8 mouse cellular contexts compared by ENCODE assay signal in the genomic region with DNA sequence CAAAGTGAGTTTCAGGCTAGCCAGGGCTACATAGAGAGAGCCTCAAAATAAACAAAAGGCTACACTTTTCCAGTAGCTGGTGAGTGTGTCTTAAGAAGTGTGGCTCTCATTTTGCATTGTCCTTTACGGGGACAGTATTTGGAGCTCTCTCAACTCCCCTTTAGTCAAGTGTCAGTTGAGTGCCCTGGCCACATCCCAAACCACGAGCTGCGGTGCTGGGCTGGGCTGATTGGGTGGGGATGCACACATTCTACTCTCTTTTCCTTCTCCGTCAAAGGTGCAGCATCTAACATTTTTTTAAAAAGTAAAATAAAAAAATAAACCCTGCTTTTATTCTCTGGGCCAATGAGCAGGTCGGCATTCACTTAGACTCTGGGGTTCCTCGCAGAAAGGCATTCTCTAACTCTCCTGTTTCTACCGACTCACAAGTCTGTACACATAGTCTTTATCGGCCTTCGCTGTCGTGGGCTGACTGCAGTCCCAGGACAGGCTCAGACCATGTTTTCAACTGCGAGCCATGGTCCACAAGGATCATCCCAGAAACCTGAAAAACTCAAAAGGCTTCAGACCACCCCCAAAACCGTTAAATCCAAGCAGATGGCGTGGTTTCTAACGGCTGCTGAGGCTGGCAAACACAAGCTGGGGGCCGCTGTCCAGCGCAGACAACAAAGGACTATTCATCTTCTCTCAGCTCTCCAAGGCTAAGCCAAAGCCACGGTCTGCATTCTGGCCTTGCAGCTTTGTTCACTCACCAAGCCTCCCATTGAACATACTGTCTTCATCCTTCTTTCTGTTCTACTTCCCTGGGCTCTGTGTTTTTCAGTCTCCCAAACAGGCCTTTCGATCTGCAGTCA.
DNase-seq lines count a peak whose midpoint lies in the region; ATAC-seq lines count a peak whose summit lies in the region.

No protein-coding gene starts in this region.

- ATAC-seq in hindbrain, embryonic 13.5 days (ENCODE audit: low FRiP score): peak; percentile 79
- ATAC-seq in midbrain, embryonic 15.5 days (replicated peaks): peak; percentile 69
- no peak for ATAC-seq in kidney, embryonic 14.5 days (ENCODE audit: low FRiP score, low TSS enrichment)

- no peak overlapping the region for H3K4me3 ChIP-seq in hindbrain, embryonic 13.5 days
- no peak overlapping the region for H3K4me3 ChIP-seq in midbrain, embryonic 15.5 days
- no peak overlapping the region for H3K4me3 ChIP-seq in heart, embryonic 10.5 days
- no peak overlapping the region for H3K4me3 ChIP-seq in kidney, embryonic 14.5 days (ENCODE audit: low read length)

- H3K27ac ChIP-seq in hindbrain, embryonic 13.5 days: peak overlapping the region; percentile 80
- H3K27ac ChIP-seq in midbrain, embryonic 15.5 days: peak overlapping the region; percentile 62
- H3K27ac ChIP-seq in heart, embryonic 10.5 days: no peak overlapping the region
- H3K27ac ChIP-seq in kidney, embryonic 14.5 days (ENCODE audit: low read depth, low read length): no peak overlapping the region

- peak; percentile 91 for DNase-seq in heart, adult 11 months
- no peak for DNase-seq in heart, postnatal 14 days
- peak; percentile 30 for DNase-seq in brain, embryonic 18.5 days (ENCODE audit: low read depth, low spot score)
- no peak for DNase-seq in heart, embryonic 10.5 days (ENCODE audit: low spot score)
- DNase-seq in ovary, adult 18-20 months (ENCODE audit: low spot score): no peak

- H3K9me3 ChIP-seq in hindbrain, embryonic 13.5 days: no peaks in the 10 kb centered on the region
- no peaks in the 10 kb centered on the region for H3K9me3 ChIP-seq in midbrain, embryonic 15.5 days
- no peaks in the 10 kb centered on the region for H3K9me3 ChIP-seq in heart, embryonic 10.5 days
- no peaks in the 10 kb centered on the region for H3K9me3 ChIP-seq in kidney, embryonic 14.5 days (ENCODE audit: control insufficient read depth, low read length)

- no peaks in the 10 kb centered on the region for H3K27me3 ChIP-seq in hindbrain, embryonic 13.5 days
- H3K27me3 ChIP-seq in midbrain, embryonic 15.5 days (replicated peaks): no peaks in the 10 kb centered on the region
- H3K27me3 ChIP-seq in heart, embryonic 10.5 days (ENCODE audit: insufficient read depth, poor library complexity, severe bottlenecking): no peaks in the 10 kb centered on the region
- H3K27me3 ChIP-seq in kidney, embryonic 14.5 days (ENCODE audit: control insufficient read depth, insufficient read depth, low read length): no peaks in the 10 kb centered on the region

- 28% methylated on average over 18 of the region's 18 CpGs for WGBS in hindbrain, embryonic 13.5 days
- WGBS in midbrain, embryonic 15.5 days: 21% methylated on average over 18 of the region's 18 CpGs
- 64% methylated on average over 18 of the region's 18 CpGs for WGBS in heart, embryonic 10.5 days
- WGBS in kidney, embryonic 14.5 days: 63% methylated on average over 18 of the region's 18 CpGs

- H3K36me3 ChIP-seq in hindbrain, embryonic 13.5 days: no peaks in the 10 kb centered on the region
- no peaks in the 10 kb centered on the region for H3K36me3 ChIP-seq in midbrain, embryonic 15.5 days (replicated peaks)
- no peaks in the 10 kb centered on the region for H3K36me3 ChIP-seq in heart, embryonic 10.5 days
- H3K36me3 ChIP-seq in kidney, embryonic 14.5 days (ENCODE audit: control insufficient read depth, insufficient read depth, low read length): no peaks in the 10 kb centered on the region

- 0 out of 2 replicates have a peak overlapping the region, but pooled peaks have one; percentile 6 for H3K4me2 ChIP-seq in hindbrain, embryonic 13.5 days
- H3K4me2 ChIP-seq in midbrain, embryonic 15.5 days: no peak overlapping the region
- H3K4me2 ChIP-seq in kidney, embryonic 14.5 days (replicated peaks; ENCODE audit: low read depth, low read length): no peak overlapping the region

- H3K4me1 ChIP-seq in hindbrain, embryonic 13.5 days (replicated peaks): peaks cover 26% of the 10 kb centered on the region
- H3K4me1 ChIP-seq in midbrain, embryonic 15.5 days: peaks cover 6% of the 10 kb centered on the region
- H3K4me1 ChIP-seq in heart, embryonic 10.5 days: 0 out of 2 replicates have a peak, but pooled peaks cover 4% of the 10 kb centered on the region
- H3K4me1 ChIP-seq in kidney, embryonic 14.5 days (ENCODE audit: control insufficient read depth, insufficient read depth, low read length): no peaks in the 10 kb centered on the region; the same call in 1 of the 2 replicates

- no peak overlapping the region for H3K9ac ChIP-seq in hindbrain, embryonic 13.5 days
- no peak overlapping the region for H3K9ac ChIP-seq in midbrain, embryonic 15.5 days
- no peak overlapping the region for H3K9ac ChIP-seq in kidney, embryonic 14.5 days (ENCODE audit: low read depth, low read length)

- intact Hi-C loops in heart, postnatal 14 days (cut with DNase I): loop anchor here (2.0 to 10.0 kb wide), 4 partner anchors 323 to 471 kb away; a partner anchor contains a TSS

Comparison
In these comparisons a context has a peak if more than half of its experiments do, and no peak if none do; other contexts are left out.
1. DNase-seq: peak in heart, adult 11 months (single experiment) and brain, embryonic 18.5 days (single experiment); none in heart, postnatal 14 days (0 of 2), heart, embryonic 10.5 days (single experiment) and ovary, adult 18-20 months (single experiment).
2. H3K27ac ChIP-seq: peak in hindbrain, embryonic 13.5 days (single experiment) and midbrain, embryonic 15.5 days (single experiment); none in heart, embryonic 10.5 days (single experiment) and kidney, embryonic 14.5 days (single experiment).